Mouse (Mus musculus) spleen, adult 2 months (tissue): ENCODE measurements around the gene Ifit2. TPM values are rescaled to one million over a fixed set of nuclear protein-coding genes. Genes with fewer than 3 reads are reported as not detected.

Source experiments
- DNase-seq, 2 experiments: peaks; one replicate each; pipeline versions ENCODE4 v3.0.0 to v3.0.0-alpha.2; 2012 to 2021; ENCODE audit warnings: low spot score in 2 of 2, low read depth in 1 of 2
- H3K27ac ChIP-seq: fragments of 200-500 bp; 2 replicates; pipeline ENCODE4 v1.5.1; 2012; ENCODE audit warnings: low read length, inconsistent platforms; ENCODE audit not compliant: insufficient read depth
- H3K27me3 ChIP-seq: fragments of 200-500 bp; 2 replicates; pipeline ENCODE4 v1.6.1; 2012; ENCODE audit warnings: mild to moderate bottlenecking, moderate library complexity, low read length, inconsistent platforms; ENCODE audit not compliant: control insufficient read depth, insufficient read depth
- H3K36me3 ChIP-seq: fragments of 200-500 bp; 2 replicates; pipeline ENCODE4 v1.6.1; 2012; ENCODE audit warnings: mild to moderate bottlenecking, low read length, inconsistent platforms; ENCODE audit not compliant: control insufficient read depth, insufficient read depth
- H3K4me1 ChIP-seq: fragments of 200-500 bp; 2 replicates; pipeline ENCODE4 v1.6.1; 2011; ENCODE audit warnings: inconsistent platforms; ENCODE audit not compliant: control insufficient read depth, insufficient read depth, insufficient read length
- H3K4me3 ChIP-seq: fragments of 200-500 bp; 2 replicates; pipeline ENCODE4 v1.5.1; 2011; ENCODE audit warnings: mild to moderate bottlenecking, inconsistent platforms; ENCODE audit not compliant: insufficient read depth, insufficient read length; ENCODE audit errors: extremely low read depth
- CTCF ChIP-seq: fragments of 200-500 bp; IDR thresholded peaks from 2 replicates; pipeline ENCODE4 v1.5.1; 2011; ENCODE audit warnings: mild to moderate bottlenecking, inconsistent platforms; ENCODE audit not compliant: insufficient read depth, insufficient read length, insufficient replicate concordance; ENCODE audit errors: extremely low read depth
- POLR2A ChIP-seq: fragments of 200-500 bp; IDR thresholded peaks from 2 replicates; pipeline ENCODE4 v1.6.1; 2011; ENCODE audit warnings: low read depth, low read length, inconsistent platforms
- WGBS: fragments of 180-500 bp; shearing (Covaris S2); methylation state at CpG from one replicate; pipeline ENCODE4 v1.1.7; 2018; 5-methylcytosine and 5-hydroxymethylcytosine counted together
- polyA plus RNA-seq: library from polyadenylated mRNA; depleted of rRNA; stranded (reverse); fragments of >200 nt; gene quantifications from 2 replicates; pipeline ENCODE4 v1.2.3, GENCODE M21; 2012

Gene Ifit2
- polyA plus RNA-seq, 1 experiment = 0.83 TPM

DNA sequence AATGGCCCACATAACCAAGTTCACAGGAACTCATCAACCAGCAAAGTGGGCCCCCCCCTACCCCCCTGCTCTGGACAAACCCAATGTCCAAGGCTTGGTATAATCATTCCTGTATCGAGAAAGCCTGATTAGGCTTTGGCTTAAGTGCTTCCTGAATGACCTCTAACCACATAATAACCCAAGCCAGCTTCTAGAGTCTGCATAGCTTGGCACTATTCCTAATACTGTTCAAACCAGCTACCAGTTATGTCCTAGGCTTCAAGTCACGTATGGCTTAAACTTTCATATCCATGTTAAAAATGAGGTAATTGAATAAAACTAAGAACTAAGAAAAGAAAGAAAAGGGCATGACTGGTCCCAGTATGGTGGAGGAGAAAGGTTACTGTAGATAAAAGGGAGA, 34.1 kb upstream of the Ifit2 start:
- peaks cover 8% of the 10 kb centered on the region for H3K4me1 ChIP-seq
- peaks cover 3% of the 10 kb centered on the region; the same call in 1 of the 2 replicates for H3K36me3 ChIP-seq
- WGBS = 85% methylated on average over 2 of the region's 2 CpGs
- H3K27me3 ChIP-seq = no peaks in the 10 kb centered on the region
- no peak for DNase-seq
- TF ChIP-seq POLR2A (no peak), CTCF (no peak)
- H3K27ac ChIP-seq = no peak overlapping the region
- H3K4me3 ChIP-seq = no peak overlapping the region

DNA sequence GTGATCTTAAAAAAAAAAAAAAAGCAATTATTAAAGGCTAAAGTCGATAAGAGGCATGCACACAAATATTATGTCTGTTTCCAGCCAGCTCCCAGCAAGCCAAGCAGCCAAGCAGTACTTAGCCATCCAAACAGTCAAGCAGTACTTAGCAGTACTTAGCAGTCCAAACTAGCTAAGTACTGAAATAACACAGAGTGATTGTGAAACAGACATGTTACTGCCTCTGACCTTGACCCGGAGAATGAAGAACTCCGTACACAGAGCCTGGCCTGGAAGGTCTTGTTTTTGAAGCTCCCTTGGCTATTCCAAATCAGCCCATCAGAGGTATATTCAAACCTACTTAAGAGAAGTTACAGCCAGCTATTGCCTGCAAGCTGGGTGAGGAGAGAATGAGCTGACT, 33.3 kb upstream of the Ifit2 start:
- Histone ChIP-seq H3K27ac (no peak overlapping the region), H3K36me3 (peaks cover 3% of the 10 kb centered on the region; the same call in 1 of the 2 replicates), H3K27me3 (no peaks in the 10 kb centered on the region), H3K4me1 (peaks cover 10% of the 10 kb centered on the region), H3K4me3 (no peak overlapping the region)
- no peak for DNase-seq
- 80% methylated on average over 3 of the region's 3 CpGs for WGBS
- TF ChIP-seq POLR2A (no peak), CTCF (no peak)

DNA sequence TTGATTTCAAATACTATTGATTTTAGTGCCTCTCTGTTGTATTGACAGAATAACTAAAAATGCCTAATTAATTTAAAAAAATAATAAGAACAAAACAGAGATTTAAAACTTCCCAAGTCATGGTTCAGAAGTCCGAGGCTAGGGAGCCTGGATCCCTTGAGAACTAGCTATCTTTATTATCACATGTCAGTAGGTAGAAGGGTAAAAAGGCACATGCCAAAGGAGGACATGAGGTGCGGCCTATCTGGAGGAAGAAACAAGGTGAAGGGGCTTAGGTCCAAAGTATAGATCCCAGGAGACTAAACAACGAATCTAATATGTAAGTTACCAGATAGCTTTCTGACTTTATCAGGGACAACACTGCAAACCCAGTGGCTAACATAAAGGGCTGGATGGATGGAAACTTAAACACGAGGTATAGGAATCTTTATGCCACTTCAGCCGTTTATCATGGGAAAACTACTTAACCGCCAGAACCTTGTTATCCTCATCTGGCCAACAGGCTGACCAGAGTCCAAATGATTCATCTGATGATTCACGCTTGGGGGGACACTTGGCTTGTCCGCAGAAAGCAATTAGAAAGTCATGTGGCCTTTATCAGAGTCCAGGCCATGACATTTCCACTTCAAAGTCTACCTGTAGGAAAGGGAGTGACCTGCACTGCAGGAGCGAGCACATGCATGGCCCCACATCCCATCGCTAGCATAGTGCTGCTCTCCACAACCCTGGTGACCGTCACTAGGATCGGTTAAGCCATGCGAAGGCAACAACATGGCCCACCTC, 32.5 kb upstream of the Ifit2 start:
- Histone ChIP-seq H3K4me3 (no peak overlapping the region), H3K27me3 (no peaks in the 10 kb centered on the region), H3K36me3 (peaks cover 3% of the 10 kb centered on the region; the same call in 1 of the 2 replicates), H3K4me1 (peaks cover 10% of the 10 kb centered on the region), H3K27ac (no peak overlapping the region)
- 93% methylated on average over 13 of the region's 13 CpGs for WGBS
- TF ChIP-seq POLR2A = no peak
- no peak for TF ChIP-seq CTCF
- no peak for DNase-seq

DNA sequence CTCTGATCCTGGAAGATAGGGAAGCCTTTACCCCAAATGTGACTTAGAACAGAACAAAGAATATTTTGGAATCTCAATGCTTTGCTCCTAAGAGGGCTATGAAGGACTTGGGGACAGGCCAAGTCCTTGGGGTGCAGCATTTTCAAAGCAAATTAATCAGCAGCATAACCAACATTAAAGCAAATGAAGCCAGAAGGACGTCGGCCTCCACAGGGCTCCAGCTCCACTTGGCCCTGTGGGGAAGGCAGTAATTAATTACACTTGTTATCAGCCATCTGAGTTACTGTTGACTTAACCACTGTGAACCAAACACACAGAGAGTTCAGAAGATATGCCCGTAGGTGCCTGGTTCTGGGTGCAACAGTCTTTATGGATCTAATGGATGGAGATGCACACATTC, 31.7 kb upstream of the Ifit2 start:
- WGBS = 87% methylated on average over 3 of the region's 3 CpGs
- DNase-seq = no peak
- H3K4me3 ChIP-seq = no peak overlapping the region
- H3K36me3 ChIP-seq = peaks cover 4% of the 10 kb centered on the region; the same call in 1 of the 2 replicates
- no peak for TF ChIP-seq POLR2A
- H3K27me3 ChIP-seq = no peaks in the 10 kb centered on the region
- H3K4me1 ChIP-seq = peaks cover 10% of the 10 kb centered on the region
- H3K27ac ChIP-seq = no peak overlapping the region

DNA sequence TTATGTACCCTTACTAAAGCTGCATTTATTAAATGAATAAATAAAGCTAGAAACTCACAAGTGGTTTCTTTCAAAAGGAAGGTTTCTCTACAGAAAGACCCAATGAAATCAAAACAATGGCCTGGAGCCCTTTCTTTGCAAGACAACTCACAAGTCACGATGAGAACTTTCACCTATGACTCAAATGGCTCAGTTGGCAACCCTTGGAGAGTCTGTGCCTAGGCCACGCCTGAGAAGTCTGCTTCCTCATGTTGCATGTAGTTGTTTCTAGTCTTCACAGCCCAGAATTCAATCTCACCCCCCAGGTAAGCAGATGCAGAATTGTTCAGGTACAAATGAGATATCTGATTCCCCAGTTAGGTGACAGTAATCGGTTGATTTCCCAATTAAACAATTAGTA, 30.8 kb upstream of the Ifit2 start:
- TF ChIP-seq CTCF = no peak
- TF ChIP-seq POLR2A = no peak
- H3K4me3 ChIP-seq = no peak overlapping the region
- H3K36me3 ChIP-seq = peaks cover 1% of the 10 kb centered on the region; the same call in 1 of the 2 replicates
- no peak overlapping the region for H3K27ac ChIP-seq
- WGBS = 80% methylated on average over 3 of the region's 3 CpGs
- no peak for DNase-seq
- H3K4me1 ChIP-seq = peaks cover 10% of the 10 kb centered on the region
- no peaks in the 10 kb centered on the region for H3K27me3 ChIP-seq

DNA sequence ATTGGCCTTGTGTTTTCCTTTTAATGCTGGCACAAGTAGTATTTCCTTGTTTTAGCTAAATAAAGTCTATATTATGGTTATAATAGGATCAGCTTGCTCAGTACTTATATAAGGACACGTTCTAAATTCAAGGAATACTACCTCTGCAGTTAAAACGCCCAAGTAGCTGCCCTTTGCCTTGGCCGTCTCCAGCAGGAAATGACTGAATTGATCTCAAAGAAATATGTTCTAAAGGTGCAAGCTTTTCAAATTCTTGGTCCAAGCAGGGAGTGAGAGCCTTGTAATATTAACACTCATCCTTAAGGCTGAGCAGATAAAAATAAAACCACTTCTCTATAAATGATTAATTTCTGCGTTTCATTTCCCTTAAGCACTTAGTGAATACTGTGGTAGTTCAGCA, 30.4 kb upstream of the Ifit2 start:
- Histone ChIP-seq H3K36me3 (peaks cover 1% of the 10 kb centered on the region; the same call in 1 of the 2 replicates), H3K4me1 (peaks cover 10% of the 10 kb centered on the region), H3K27me3 (no peaks in the 10 kb centered on the region), H3K27ac (no peak overlapping the region), H3K4me3 (no peak overlapping the region)
- WGBS = 87% methylated on average over 4 of the region's 4 CpGs
- no peak for TF ChIP-seq CTCF
- TF ChIP-seq POLR2A = no peak
- DNase-seq = no peak

DNA sequence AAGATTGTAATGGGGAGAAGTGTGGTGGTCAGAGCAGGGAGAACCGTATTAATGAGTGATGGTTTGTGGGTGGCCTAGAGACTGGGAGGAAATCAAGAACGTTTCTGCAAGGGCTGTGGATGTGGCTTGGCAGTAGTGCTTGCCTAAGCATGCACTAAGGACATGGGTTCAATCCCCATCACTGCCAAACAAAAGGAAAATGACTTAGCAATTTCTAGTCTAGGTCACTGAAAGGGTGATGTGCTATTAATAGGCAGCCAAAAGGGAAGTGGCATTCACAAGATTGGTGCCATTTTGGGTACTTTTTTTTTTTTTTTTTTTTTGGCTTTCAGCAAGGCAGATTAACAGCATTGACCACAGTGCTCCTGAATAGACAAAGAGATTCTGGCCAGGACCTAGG, 29.1 kb upstream of the Ifit2 start:
- Histone ChIP-seq H3K4me3 (no peak overlapping the region), H3K4me1 (peaks cover 5% of the 10 kb centered on the region), H3K36me3 (peaks cover 1% of the 10 kb centered on the region; the same call in 1 of the 2 replicates), H3K27ac (no peak overlapping the region), H3K27me3 (no peaks in the 10 kb centered on the region)
- TF ChIP-seq POLR2A (no peak), CTCF (no peak)
- 33% methylated on average over 2 of the region's 2 CpGs for WGBS
- no peak for DNase-seq
